Mouse (Mus musculus) adipocyte (in vitro differentiated cells): ENCODE results near the gene Lrr1.

Experiments used
- DNase-seq: peaks from one replicate; pipeline ENCODE4 v3.0.0-alpha.2; 2016; ENCODE audit warnings: low spot score

Gene Lrr1

GRCm38 (mm10) chr12:69198985-69199384 lies 30.4 kb downstream of the Lrr1 start:
- DNase-seq = no peak

GRCm38 (mm10) chr12:69204052-69204833 lies 35.6 kb downstream of the Lrr1 start, which contains the start of gene Gm49384:
Gm49384 (minus strand) TSS chr12:69204267.
- DNase-seq = no peak

GRCm38 (mm10) chr12:69207396-69207795 lies 38.8 kb downstream of the Lrr1 start:
- DNase-seq = no peak

- DNase-seq = no peak
Observed at GRCm38 (mm10) chr12:69207926-69208325, 39.3 kb downstream of the Lrr1 start.

- no peak for DNase-seq
Observed at GRCm38 (mm10) chr12:69208520-69208919, 39.9 kb downstream of the Lrr1 start.

GRCm38 (mm10) chr12:69210056-69210979 lies 41.7 kb downstream of the Lrr1 start:
- DNase-seq = no peak

GRCm38 (mm10) chr12:69211057-69211456 lies 42.4 kb downstream of the Lrr1 start:
- DNase-seq = no peak

- no peak for DNase-seq
Observed at GRCm38 (mm10) chr12:69213186-69213777, 44.7 kb downstream of the Lrr1 start.

- DNase-seq = no peak
Observed at GRCm38 (mm10) chr12:69214393-69214792, 45.8 kb downstream of the Lrr1 start.

- DNase-seq = peak; percentile 91
Observed at GRCm38 (mm10) chr12:69215000-69215785, 46.6 kb downstream of the Lrr1 start.

- no peak for DNase-seq
Observed at GRCm38 (mm10) chr12:69216587-69216986, 48.0 kb downstream of the Lrr1 start.

GRCm38 (mm10) chr12:69220613-69221277 lies 52.1 kb downstream of the Lrr1 start:
- no peak for DNase-seq

GRCm38 (mm10) chr12:69227776-69228466 lies 59.3 kb downstream of the Lrr1 start, which contains the start of gene Pole2:
Pole2 (minus strand) TSS chr12:69228195.
- DNase-seq = peak; percentile 84
